Mouse (Mus musculus): ENCODE results near the gene Manbal.

DNA sequence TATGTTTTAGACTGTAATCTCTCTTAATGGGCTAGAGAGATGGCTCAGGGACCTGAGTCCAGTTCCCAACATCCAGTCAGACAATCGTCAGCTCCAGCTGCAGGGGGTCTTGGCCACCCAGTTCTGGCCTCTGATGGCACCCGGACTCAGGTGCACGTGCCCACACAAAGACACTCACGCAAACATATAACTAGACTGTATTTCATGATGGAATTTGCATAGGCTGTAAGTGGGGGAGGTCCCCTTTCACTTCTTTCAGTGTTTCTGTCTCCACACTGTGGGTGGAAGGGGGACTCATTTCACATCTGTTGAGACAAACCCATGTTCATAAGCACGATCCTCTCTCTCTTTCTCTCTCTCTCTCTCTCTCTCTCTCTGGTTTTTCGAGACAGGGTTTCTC, 33.1 kb downstream of the Manbal start:
- no peak for TF ChIP-seq CTCF (IDR thresholded peaks at IDR 0.05; ENCODE audit: low read depth, low read length)
- no peak for TF ChIP-seq POLR2A (IDR thresholded peaks at IDR 0.05; ENCODE audit: extremely low read depth, insufficient read depth, low read length)

All from liver, adult 2 months (tissue).